Mouse (Mus musculus) WW6 (cell line): Measurements from ENCODE around the gene Lin54.

Experiments
- DNase-seq: peaks from one replicate; pipeline ENCODE4 v3.0.0-alpha.2; 2013; ENCODE audit warnings: low read depth, low spot score

The Lin54 gene

DNA sequence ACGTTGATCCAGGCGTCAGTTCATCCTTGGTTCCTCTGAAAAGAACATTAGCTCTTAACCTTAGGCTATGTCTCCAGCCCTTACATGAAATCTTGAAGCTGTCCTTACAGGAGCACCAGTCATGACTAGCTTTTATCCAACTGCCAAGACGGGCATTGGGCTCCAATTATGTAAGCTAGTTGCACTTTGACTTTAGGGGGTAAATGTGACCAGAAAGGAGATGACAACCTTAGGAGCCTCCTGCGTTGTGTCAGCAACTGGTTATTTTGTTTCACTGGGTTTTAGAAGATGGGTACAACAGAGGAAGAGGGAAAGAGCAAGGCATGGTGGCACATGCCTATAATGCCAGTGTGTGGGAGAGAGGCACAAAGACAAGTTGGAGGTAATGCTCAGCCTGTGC lies 81.6 kb downstream of the Lin54 start:
- no peak for DNase-seq

DNA sequence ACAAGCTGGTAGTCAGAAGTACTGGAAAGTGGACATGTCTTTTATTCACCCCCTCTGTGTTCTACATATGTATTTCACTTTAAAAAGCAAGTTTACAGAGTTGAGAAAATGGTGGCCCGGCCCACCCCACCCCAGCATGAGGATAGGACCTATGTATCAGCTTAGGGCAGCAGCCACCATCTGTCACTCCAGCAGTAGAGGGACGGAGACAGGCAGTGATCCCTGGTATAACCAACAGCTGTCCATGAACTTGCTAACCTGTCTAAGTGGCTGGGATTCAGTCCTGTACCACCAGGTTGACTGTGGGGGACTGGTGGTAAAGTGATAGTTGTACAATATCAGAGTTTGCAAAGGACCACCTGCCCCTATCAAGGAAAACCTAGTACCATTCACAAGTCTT lies 82.4 kb downstream of the Lin54 start:
- no peak for DNase-seq

DNA sequence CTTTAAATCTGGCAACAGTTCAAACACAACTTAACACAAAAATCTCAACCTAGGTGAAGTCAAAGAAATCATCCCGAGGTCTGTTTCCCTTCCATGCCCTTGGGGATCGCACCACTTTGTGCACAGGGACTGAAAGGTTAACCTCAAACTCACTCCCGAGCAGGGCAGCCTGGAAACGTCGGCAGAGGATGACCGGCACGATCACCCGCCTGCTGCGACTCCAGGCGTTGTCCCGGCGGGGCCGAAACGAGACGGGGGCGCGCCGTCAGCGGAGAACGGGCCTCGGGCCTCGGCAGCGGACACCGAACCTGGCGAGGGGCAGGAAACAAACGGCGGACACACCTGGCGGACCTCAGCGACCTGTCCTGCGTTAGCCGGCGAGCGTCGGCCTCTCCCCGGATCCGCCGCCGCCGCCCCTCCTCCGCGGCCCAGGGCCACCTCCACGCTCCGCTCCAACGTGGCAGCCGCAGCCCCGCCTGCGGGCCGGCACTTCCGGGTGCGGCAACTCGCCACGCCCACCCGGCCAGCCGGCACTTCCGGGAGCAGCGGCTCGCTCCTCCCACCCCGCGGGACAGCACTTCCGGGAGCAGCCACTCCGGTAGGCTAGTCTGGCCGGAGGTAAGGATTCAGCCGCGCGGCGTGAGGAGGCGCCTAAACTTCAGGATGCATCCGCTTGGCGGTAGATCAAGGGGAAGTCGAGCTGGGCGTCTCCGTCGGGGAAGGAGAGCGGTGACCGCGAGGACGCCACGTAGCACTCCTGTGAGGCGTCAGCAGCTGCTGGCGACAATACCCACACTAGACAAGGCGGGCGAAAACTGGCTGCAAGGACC lies 84.5 kb downstream of the Lin54 start, which contains the start of gene Sec31a:
Gene Sec31a (minus strand): TSS at position 474 of the 830 bp plus-strand sequence.
- peak; percentile 89 for DNase-seq

DNA sequence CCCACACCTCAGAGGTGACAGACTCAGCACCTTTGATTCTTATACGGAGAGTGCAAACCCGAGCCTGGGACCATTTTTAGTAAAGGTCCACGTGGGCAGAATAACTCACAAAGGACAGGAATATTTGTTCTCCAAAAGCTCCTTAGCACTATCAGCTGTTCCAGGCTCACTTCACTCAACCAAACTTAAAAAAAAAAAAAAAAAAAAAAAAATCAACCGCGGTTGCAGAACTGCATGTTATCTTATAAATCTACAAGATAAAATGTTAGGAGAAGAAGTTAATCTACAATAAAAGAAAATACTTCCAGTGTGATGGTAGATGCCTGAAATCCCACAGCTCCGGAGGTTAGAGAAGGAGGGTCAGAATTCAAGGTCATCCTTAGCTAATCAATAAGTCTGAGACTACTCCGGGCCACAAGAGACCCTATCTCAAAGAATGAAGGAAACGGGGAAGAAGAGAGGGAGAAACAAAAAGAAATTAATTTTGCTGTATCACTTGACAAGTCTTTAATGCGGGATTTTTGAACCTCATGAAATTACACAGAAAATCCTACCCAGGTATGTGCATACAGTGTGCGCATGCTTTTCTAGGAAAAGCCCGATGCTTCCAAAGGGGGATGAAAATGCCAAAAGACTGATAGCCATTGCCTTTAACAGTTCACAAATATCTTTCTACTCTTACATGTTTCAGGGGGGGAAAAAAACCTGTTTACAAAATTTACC lies 85.8 kb downstream of the Lin54 start:
- no peak for DNase-seq

DNA sequence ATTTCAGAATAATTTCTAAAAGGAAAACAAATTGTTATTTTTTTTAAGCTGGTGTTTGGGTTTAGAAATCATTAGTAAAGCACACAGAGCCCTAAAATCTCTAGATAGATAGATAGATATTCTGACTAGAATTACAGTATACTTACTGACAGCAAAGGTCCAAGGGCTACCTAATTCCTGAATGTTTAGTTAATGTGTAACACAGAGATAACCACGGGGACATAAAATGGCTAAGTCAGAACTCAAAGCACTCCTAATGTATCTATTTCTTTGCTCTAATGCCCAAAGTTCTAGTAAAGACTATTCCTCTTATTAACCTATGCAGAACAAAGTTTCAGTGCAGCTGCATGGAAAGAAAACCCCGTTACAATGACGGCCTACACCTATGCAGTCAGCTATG lies 87.6 kb downstream of the Lin54 start:
- DNase-seq, result no peak

DNA sequence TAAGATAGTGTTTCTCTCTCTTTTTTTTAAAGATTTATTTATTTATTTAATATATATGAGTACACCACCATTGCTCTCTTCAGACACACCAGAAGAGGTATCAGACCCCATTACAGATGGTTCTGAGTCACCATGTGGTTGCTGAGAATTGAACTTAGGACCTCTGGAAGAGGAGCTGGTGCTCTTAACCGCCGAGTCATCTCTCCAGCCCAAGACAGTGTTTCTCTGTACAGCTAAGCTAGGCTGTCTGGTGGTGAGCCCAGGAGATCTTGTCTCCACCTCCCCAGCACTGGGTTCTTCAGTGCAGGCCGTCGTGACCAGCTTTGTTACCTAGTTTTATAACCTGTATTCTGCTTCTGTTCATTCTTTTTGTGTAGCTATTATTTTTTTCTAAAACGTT lies 90.2 kb downstream of the Lin54 start:
- DNase-seq, result no peak

DNA sequence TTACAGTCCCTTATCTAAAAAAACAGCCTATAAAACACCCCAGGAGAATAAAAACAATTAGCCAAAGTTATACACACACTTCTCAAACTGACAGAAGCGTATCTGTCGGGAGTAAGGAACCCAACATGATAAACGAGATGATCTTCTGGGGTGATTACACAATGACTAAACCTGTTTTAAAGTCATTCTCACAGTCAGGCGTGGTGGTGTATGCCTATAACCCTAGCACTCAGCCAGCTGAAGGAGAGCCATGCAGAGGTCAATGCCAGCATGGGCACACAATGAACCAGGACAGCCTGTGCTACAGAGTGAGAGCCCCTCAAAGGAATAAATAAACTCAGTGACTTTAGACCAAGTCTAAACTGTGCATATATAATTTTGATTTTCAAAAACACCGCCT lies 92.0 kb downstream of the Lin54 start:
- DNase-seq, result no peak

DNA sequence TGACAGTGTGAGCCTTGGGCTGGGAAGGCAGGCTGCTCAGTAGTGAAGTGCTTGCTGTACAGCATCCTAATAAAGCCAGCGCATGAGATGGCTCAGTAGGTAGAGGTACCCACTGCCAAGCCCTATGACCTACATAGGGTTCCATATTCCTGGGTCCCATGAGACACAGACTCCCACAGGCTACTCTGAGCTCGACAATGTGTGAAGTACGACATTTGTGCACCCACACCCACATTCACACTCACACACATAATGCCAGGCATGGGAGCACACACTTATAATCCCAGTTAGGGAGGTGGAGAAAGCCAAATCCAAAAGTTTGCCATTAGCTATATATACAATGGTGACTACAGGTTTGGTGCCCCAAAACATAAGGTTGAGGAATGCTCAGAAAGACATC lies 103.7 kb downstream of the Lin54 start:
- DNase-seq, result no peak

DNA sequence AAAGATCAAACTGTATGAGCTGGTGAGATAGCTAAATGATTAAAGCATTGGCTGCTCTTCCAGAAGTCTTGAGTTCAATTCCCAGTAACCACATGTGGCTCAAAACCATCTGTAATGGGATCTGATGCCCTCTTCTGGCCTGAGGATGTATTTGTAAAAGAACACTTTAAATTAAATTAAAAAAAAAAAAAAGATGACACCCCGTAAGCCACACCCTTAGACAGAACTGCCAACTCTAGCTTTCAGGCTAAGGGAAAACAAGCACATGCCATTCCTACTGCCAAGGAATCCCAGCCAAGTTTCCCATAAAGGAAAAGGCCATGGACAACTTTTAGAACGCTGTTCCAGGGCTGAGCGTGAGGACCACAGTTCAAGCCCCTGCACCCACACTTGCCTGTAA lies 106.8 kb downstream of the Lin54 start:
- DNase-seq, result no peak

DNA sequence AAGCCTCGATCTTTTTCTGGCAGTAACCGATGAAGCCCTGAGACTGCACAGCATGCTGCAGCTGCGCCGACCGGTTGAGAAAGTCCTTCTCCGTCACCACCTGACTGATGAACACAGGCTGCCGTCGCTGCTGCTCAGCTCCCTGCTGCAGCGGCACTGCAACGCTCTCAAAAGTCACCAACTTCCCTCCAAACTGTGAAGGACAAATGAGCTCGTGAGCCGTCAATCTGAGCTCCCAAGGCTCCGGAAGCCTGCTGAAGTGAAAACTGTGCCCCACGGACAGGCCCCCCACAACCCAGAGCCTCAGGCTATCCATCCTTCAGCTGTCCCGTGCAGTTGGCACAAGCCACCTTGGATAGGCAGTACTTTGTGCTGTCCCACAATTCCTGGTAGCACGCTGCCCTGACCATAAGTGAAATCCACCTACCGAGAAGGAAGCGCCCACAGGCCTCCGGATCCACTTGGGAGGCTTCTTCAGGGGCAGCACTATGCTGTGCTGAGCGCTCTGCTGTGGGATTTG lies 107.9 kb downstream of the Lin54 start:
- no peak for DNase-seq
